Mouse (Mus musculus) brain, embryonic 14.5 days (tissue): ENCODE measurements at regions not wholly inside any gene's neighbourhood (a gene's known extent, or its start where the extent isn't known, plus 50 kb on each side); places are given as distances from the start of the nearest gene placed in this dataset.
A peak's percentile ranks its signal among the peaks of the same experiment; 100 is the strongest.

ENCODE experiments used
- DNase-seq: peaks from one replicate; pipeline ENCODE4 v3.0.0-alpha.2; 2011; ENCODE audit warnings: low read depth
- CTCF ChIP-seq: fragments of 200-500 bp; IDR thresholded peaks from 2 replicates; pipeline ENCODE4 v1.5.1; 2012; ENCODE audit warnings: inconsistent platforms, mild to moderate bottlenecking, moderate library complexity, borderline replicate concordance; ENCODE audit not compliant: insufficient read depth, insufficient read length; ENCODE audit errors: extremely low read depth
- POLR2A ChIP-seq: fragments of 200-500 bp; IDR thresholded peaks from 2 replicates; pipeline ENCODE4 v1.6.1; 2012; ENCODE audit warnings: mild to moderate bottlenecking, inconsistent platforms, borderline replicate concordance; ENCODE audit not compliant: poor library complexity, insufficient read depth, insufficient read length, severe bottlenecking; ENCODE audit errors: extremely low read depth

- TF ChIP-seq POLR2A: no peak
- peak; percentile 47; the same call in 1 of the 2 replicates for TF ChIP-seq CTCF
- peak; percentile 65 for DNase-seq
Observed at GRCm38 (mm10) chr13:59314419-59314818, 270.6 kb downstream of the Agtpbp1 start.

DNA sequence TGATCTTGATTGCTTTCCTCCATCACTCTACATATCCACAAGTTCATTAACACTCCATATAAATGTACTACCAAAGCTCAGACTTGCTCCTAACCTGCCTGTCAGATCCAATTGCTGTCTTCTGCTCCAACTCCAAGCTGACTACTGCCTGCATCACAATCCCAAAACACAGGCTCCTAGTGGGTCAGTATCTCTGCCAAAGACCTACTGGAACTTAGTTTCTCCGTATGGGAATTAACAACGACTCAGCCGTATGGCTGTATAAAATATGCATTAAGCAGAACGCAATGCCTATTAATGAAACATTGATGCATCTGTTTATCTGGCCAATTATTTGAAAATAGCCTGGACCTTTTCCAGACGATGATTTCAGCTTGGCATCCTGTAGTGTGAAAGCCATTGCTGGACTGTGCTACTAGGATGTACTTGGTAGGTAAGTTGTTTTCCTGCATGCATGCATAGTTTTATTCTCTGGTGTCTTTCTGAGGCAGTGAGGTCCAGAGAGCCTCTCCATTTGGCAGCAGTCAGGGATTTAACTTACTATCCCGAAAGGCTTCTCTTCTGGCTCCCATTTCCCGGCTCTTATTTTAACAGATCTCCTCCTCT lies 271.2 kb downstream of the Agtpbp1 start:
- no peak for TF ChIP-seq CTCF
- DNase-seq: peak; percentile 60

- DNase-seq: no peak
Observed at GRCm38 (mm10) chr13:59292905-59293304, 292.1 kb downstream of the Agtpbp1 start.

DNA sequence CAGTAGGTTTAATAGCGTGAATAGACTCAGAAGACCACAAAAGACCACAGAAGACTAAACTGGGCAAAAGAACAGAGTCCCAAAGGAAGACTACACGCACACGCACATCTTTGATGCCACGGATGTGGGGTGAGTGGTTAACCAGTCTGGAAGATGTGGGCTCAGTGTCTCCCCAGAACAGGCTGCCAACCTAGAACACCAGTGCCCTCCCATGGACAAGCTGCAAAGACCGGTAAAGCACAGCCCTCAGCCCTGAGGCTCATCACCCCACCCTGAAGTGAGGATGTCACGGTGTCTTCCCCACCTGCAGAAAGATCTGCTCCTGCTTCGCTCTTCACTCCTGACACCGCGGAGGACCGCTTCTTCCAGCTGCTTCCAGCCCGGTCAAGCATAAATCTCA lies 295.9 kb downstream of the Agtpbp1 start:
- DNase-seq: peak; percentile 58
- TF ChIP-seq POLR2A: no peak
- peak; percentile 58 for TF ChIP-seq CTCF

More at GRCm38 (mm10) chr13:59292905-59293304, 292.1 kb downstream of the Agtpbp1 start:
- no peak for TF ChIP-seq POLR2A
- no peak for TF ChIP-seq CTCF

DNA sequence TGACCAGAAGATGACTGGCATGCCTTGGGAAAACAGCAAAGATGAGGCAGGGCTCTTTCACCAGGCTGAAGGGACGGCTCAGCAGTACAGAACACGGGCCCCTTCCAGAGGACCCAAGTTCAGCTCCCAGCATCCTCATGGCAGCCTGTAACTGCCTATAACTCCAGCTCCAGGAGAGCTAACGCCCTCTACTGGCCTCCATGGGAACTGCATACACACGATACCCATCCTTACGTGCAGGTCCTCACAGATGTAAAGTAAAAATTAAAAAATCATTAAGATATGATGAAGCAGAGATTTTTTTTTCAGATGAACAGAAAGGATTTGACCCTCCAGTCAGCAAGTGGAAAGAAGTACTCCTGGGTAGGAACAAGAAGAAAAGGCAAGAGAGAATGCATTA lies 303.8 kb downstream of the Agtpbp1 start:
- no peak for TF ChIP-seq POLR2A
- peak; percentile 44; the same call in 1 of the 2 replicates for TF ChIP-seq CTCF
- no peak for DNase-seq

DNA sequence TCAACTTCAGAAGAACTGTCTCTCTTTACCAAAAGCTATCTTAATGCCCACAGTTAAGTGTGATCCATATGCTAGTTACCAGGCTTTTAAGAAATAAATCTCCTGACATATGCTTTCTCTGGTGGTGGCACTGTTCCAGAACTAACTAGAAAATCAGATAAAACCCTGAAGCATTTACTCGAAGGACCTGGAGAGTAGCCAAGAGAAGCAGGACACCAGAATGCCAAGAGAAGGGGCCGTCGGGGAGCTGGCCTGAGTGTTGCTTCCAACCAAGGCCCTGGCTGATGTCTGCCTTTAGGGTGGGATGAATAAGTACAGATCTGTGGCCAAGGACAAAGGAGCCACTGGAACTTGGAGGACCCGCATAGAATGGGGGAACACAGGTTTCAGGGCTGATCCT lies 305.9 kb downstream of the Agtpbp1 start:
- no peak for TF ChIP-seq POLR2A
- no peak for TF ChIP-seq CTCF
- peak; percentile 75 for DNase-seq

DNA sequence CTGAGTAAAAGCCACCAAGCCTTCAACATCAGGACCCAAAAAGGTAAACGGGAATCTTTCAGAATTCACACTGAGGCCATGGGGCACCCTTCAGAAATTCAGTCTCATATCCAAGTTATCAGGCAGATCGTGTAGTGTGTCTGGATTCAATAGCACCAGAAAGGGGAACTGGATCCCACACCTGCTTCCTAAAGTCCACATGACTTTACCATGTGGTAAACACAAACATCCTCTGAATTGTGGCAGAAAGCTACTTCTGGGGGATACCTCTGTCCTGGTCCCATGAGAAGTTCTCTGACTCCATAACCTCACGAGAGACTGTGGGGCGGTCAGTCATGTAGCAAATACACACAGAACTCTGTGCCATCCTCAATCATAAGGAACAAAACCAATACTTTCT lies 313.4 kb downstream of the Agtpbp1 start:
- no peak for DNase-seq
- no peak for TF ChIP-seq POLR2A
- no peak for TF ChIP-seq CTCF

DNA sequence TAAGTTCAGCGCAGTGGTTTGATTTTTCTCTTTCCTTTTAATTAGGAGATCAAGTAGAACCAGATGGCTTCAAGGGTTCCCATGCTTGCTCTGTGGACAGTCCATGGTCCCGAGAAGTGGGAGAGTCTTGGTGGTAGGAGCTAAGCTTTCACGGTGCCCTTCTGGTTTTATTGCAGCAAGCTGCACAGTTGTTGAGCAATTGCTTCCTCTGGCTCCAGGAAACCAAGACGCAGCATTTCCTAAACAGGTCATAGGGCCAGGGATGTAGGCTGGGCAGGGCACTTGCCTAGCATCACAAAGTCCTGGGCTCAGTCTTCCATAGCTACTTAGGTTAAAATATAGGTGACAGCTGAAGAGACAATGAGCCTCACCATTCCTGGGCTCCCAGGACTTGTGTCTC lies 318.2 kb downstream of the Agtpbp1 start:
- no peak for TF ChIP-seq POLR2A
- no peak for TF ChIP-seq CTCF
- DNase-seq: no peak

DNA sequence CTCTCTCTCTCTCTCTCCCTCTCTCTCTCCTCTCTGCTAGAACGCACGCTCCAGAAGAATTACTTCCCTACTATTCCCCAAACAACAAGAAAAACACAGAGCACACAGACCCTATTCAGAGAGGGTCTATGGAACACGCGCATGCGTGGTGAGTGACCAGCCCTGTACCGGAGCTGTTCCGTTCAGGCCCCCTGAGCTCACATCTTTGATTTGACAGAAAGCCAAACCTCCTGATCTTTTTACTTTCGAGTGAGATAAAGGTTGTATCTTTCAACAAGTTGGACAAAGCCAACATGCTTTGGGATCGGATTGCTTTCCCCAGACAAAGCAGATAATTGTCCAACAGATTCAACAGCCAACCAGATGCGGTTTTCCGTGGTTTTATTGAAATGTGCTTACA lies 320.9 kb downstream of the Agtpbp1 start:
- no peak for DNase-seq
- no peak for TF ChIP-seq POLR2A
- TF ChIP-seq CTCF: no peak

GRCm38 (mm10) chr13:59261924-59262323 lies 323.1 kb downstream of the Agtpbp1 start:
- no peak for DNase-seq
- no peak for TF ChIP-seq POLR2A
- no peak for TF ChIP-seq CTCF

DNA sequence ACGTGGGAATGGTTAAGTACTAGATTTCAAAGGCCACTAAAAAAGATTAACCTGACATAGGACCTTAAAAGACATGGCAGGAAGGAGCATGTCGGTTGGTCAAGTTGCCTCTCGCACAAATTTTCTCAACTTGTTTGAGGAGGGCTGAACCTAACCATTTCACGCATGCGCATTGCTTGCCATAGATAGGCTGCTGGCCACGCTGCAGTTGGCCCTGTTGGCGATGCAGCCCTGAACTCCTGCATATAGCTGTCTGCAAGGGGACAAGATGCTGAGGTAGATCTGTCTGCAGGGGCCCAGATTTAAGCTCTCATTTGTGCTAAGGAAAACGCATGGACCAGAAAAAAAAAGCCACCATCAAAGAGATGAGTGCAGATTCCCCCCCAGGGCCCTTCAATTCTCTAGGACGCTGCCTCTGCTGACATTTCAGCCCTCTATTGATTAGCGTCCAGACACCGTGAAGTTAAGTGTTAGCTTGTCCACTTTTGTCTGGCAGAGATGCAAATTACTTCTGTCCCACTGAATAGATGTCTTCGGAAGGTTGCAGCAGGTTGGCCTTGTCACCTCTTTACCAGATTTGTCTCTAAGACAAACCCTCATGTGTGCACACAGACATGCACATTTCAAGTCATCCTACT lies 329.1 kb downstream of the Agtpbp1 start:
- TF ChIP-seq CTCF: no peak
- no peak for TF ChIP-seq POLR2A
- no peak for DNase-seq
